Mouse (Mus musculus) midbrain, embryonic 16.5 days (tissue): Measurements from ENCODE around the gene Tcp11l2. TPM values are rescaled to one million over a fixed set of nuclear protein-coding genes. Genes with fewer than 3 reads are reported as not detected.

Source experiments
- ATAC-seq: fragments of 200-750 bp; cut with Nextera tagmentation; 2 replicates; pipeline ENCODE4 v1.8.0; 2017; ENCODE audit warnings: moderate TSS enrichment
- H3K27ac ChIP-seq: fragments of 300-500 bp; sonication (generic); 2 replicates; pipeline ENCODE4 v1.5.1; 2014; ENCODE audit warnings: mild to moderate bottlenecking, low read length, mixed read lengths
- H3K27me3 ChIP-seq: fragments of 300-500 bp; sonication (generic); 2 replicates; pipeline ENCODE4 v1.6.1; 2014; ENCODE audit warnings: low read depth, low read length, mixed read lengths; ENCODE audit not compliant: control insufficient read depth, insufficient read depth
- H3K36me3 ChIP-seq: fragments of 300-500 bp; sonication (generic); 2 replicates; pipeline ENCODE4 v1.6.1; 2014; ENCODE audit warnings: mild to moderate bottlenecking, low read length, moderate library complexity, mixed read lengths; ENCODE audit not compliant: control insufficient read depth, insufficient read depth
- H3K4me1 ChIP-seq: fragments of 300-500 bp; sonication (generic); 2 replicates; pipeline ENCODE4 v1.6.1; 2014; ENCODE audit warnings: mild to moderate bottlenecking, low read length, mixed read lengths; ENCODE audit not compliant: control insufficient read depth, insufficient read depth
- H3K4me2 ChIP-seq: fragments of 300-500 bp; sonication (generic); 2 replicates; pipeline ENCODE4 v1.6.1; 2014; ENCODE audit warnings: mild to moderate bottlenecking, low read length, mixed read lengths
- H3K4me3 ChIP-seq: fragments of 300-500 bp; sonication (generic); 2 replicates; pipeline ENCODE4 v1.5.1; 2014; ENCODE audit warnings: low read depth, mild to moderate bottlenecking, low read length, moderate library complexity, mixed read lengths
- H3K9ac ChIP-seq: fragments of 300-500 bp; sonication (generic); 2 replicates; pipeline ENCODE4 v1.6.1; 2014; ENCODE audit warnings: low read depth, low read length, mixed read lengths
- H3K9me3 ChIP-seq: fragments of 300-500 bp; sonication (generic); replicated peaks from 2 replicates; pipeline ENCODE4 v1.6.1; 2014; ENCODE audit warnings: mild to moderate bottlenecking, low read length, mixed read lengths; ENCODE audit not compliant: control insufficient read depth, poor library complexity, severe bottlenecking
- WGBS: fragments of 180-500 bp; shearing (Covaris S2); extraction: QIAGEN DNeasy Blood & Tissue Kit; methylation state at CpG from one replicate; pipeline ENCODE4 v1.1.7; 2014; 5-methylcytosine and 5-hydroxymethylcytosine counted together
- polyA plus RNA-seq: library from polyadenylated mRNA; unstranded; fragments of >200 nt; fragmentation: Nextera tagmentation; extraction: Ambion mirVana; gene quantifications from 2 replicates; pipeline ENCODE4 v1.2.1, GENCODE M21; 2015

Tcp11l2 gene
- polyA plus RNA-seq, 1 experiment from 2014 or later, result 22.7 TPM

DNA sequence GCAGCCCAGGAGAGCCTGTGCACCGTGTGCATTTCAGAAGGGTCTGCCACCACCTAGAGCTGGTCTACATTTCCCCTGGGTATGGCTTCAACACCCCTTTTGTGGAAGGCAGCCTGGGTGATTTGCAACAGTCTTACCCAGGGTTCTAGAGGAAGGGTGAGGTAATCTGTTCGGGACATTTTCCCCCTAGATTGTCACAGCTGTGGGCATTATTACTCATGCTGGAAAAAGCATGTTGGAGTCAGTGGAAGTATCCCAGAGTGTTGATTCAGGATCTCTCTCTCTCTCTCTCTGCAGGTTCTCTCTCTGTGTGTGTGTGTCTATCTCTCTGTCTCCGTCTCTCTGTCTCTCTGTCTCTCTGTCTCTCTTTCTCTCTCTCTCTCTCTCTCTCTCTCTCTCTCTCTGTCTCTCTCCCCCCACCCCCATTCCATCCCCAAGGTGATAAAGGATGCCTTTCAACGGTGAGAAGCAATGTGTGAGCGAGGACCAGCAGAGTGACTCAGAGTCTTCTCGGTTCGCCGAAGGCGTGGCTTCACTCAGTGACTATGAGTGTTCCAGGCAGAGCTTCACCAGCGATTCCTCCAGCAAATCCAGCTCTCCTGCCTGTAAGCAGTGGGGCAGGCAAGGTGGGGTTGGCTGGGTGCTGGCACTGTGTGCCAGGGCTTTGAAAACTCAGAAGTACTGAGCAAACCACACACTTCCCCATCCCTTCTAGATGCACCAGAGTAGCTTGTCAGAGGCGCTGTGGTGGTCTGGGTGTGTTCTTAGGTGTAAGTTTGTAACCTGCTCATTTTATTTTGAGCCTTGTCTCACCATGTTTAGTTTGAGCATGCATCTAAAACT is 8.2 kb downstream of the Tcp11l2 start:
- no peaks in the 10 kb centered on the region for H3K27me3 ChIP-seq
- H3K4me3 ChIP-seq, result no peak overlapping the region
- no peaks in the 10 kb centered on the region for H3K9me3 ChIP-seq
- WGBS, result 78% methylated on average over 11 of the region's 11 CpGs
- no peaks in the 10 kb centered on the region for H3K36me3 ChIP-seq
- no peak for ATAC-seq
- no peaks in the 10 kb centered on the region for H3K4me1 ChIP-seq
- no peak overlapping the region for H3K9ac ChIP-seq
- H3K4me2 ChIP-seq, result no peak overlapping the region
- no peak overlapping the region for H3K27ac ChIP-seq

DNA sequence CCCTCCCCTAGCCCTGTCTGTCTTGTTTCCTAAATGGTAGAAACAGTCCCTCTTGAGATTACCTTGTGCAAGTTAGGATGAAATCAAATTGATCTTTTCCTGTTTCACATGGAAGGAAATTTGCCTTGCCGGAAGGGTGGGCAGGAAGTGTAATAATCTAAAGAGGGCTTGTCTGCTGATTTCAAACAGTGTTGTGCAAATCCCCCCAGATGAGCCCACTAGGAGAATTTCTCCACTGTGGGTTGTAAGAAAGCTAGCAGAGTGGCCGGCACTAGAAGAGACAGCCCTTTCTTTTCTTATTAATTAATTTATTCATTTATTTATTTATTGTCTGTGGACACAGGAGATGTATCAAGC is 8.8 kb downstream of the Tcp11l2 start:
- no peaks in the 10 kb centered on the region for H3K4me1 ChIP-seq
- H3K36me3 ChIP-seq, result peaks cover 1% of the 10 kb centered on the region; the same call in 1 of the 2 replicates
- no peak overlapping the region for H3K27ac ChIP-seq
- no peaks in the 10 kb centered on the region for H3K27me3 ChIP-seq
- H3K9ac ChIP-seq, result no peak overlapping the region
- no peak for ATAC-seq
- no peak overlapping the region for H3K4me3 ChIP-seq
- H3K4me2 ChIP-seq, result no peak overlapping the region
- 87% methylated on average over 2 of the region's 2 CpGs for WGBS
- no peaks in the 10 kb centered on the region for H3K9me3 ChIP-seq

DNA sequence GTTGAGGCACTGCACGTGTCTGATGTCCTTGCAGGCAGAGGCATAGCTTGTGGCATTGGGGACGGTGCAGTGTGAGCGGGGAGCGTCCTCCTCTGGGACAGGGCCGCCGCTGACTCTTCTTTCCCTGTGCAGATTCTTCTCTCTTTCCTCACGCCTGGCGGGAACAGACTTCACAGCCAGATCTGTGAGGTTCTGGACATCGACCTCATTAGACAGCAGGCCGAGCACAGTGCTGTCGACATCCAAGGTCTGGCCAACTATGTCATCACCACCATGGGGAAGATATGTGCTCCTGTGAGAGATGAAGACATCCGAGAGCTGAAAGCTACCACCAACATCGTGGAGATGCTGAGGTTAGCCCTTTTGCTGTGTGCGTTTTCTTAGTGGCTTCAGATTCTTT is 14.5 kb downstream of the Tcp11l2 start:
- Histone ChIP-seq H3K9me3 (no peaks in the 10 kb centered on the region), H3K4me2 (no peak overlapping the region), H3K9ac (no peak overlapping the region), H3K27me3 (no peaks in the 10 kb centered on the region), H3K4me1 (no peaks in the 10 kb centered on the region), H3K36me3 (peaks cover 7% of the 10 kb centered on the region), H3K27ac (no peak overlapping the region), H3K4me3 (no peak overlapping the region)
- no peak for ATAC-seq
- WGBS, result 87% methylated on average over 14 of the region's 14 CpGs

DNA sequence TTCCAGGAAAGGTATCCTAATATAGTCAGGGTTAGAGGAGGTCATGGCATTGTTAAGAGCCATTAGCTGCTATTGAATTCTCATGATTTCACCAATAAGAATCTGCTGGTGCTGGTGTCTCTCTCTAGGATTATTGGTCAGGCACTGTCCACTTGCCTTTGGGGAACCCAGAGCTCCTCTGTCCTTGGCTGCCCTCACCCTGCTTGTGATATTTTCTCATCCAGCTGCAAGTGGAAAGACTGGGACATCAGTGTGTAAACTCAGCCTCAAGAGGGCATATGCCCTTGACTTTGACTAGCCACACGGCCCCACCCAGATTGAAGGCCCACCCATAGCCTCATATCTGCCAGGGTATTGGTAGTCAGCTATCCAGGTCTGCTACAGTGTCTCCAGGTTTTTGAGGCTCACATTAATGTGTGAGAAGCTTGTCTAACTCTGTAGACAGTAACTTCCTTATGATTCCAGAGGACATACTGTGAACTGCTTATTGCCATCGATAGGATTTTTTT is 15.3 kb downstream of the Tcp11l2 start:
- Histone ChIP-seq H3K9me3 (no peaks in the 10 kb centered on the region), H3K9ac (no peak overlapping the region), H3K36me3 (peaks cover 7% of the 10 kb centered on the region), H3K4me1 (no peaks in the 10 kb centered on the region), H3K27me3 (no peaks in the 10 kb centered on the region), H3K27ac (no peak overlapping the region), H3K4me3 (no peak overlapping the region), H3K4me2 (no peak overlapping the region)
- WGBS, result 86% methylated on average over 2 of the region's 2 CpGs
- no peak for ATAC-seq

DNA sequence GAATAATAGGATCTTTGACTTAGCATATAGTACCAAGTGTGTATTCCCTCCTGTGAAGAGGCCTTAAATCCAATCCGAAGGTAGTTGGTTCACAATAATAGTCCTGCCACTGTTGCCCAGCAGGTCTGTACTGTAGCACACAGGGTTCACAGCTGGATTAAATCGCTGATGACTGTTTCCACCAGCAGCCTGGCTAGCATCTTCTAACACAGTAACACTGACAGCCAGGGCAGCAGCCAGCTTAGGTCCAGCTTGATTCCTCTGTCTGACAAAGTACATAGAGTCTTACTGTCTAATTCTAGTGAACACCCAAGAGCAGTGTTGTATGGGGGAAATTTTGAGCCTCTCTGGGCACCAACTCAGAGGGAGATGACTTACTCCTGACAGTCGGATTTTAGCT is 16.3 kb downstream of the Tcp11l2 start:
- Histone ChIP-seq H3K9me3 (no peaks in the 10 kb centered on the region), H3K9ac (no peak overlapping the region), H3K36me3 (peaks cover 7% of the 10 kb centered on the region), H3K27me3 (no peaks in the 10 kb centered on the region), H3K4me3 (no peak overlapping the region), H3K27ac (no peak overlapping the region), H3K4me2 (no peak overlapping the region), H3K4me1 (no peaks in the 10 kb centered on the region)
- 52% methylated on average over 3 of the region's 3 CpGs for WGBS
- no peak for ATAC-seq

DNA sequence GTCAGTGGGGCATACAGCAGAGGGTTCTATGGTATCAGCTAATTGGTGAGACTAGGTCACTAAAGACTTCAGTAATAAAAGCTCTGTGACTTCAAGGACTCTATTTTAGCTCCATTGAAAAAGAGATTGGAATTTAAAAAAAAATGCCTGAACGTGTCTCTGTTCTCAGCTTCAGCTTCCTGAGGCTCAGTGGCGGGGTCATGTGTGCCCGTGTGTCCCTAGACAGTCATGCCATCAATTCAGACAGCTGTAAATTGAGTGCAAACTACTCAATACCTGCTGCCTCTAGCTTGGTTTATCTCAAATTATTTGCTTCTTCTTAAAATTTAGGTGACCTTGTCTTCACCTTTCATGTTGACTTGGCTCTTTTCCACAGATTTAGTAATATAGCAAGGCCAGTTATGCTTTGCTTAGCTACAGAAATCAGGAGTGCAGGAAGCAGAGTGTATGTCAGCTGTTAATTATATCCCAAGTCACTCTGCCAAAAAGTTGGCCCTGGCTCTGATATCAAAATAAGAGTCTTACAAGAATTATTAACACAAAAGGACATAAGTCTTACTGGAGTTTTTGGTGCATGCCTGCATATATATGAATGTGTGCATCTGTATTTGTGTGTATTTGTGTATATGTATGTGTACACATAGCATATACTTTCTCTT is 20.8 kb downstream of the Tcp11l2 start:
- Histone ChIP-seq H3K4me1 (no peaks in the 10 kb centered on the region), H3K4me2 (no peak overlapping the region), H3K27me3 (no peaks in the 10 kb centered on the region), H3K4me3 (no peak overlapping the region), H3K36me3 (no peaks in the 10 kb centered on the region; the same call in 1 of the 2 replicates), H3K9me3 (no peaks in the 10 kb centered on the region), H3K9ac (no peak overlapping the region), H3K27ac (no peak overlapping the region)
- WGBS, result 69% methylated on average over 3 of the region's 3 CpGs
- ATAC-seq, result no peak

DNA sequence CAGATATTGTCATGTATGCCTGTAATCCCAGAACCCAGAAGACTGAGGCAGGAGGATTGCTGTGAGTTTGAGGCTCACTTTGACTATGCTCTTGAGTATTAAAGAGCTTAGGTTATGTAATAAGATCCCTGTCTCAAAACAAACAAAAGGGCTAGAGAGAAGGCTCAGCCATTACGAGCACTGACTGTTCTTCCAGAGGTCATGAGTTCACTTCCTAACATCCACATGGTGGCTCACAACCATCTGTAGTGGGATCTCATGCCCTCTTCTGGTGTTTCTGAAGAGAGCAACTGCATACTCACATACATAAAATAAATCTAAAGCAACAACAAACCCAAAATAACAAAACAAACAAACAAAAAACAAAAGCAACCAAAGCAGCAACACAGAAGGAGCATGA is 21.7 kb downstream of the Tcp11l2 start:
- no peaks in the 10 kb centered on the region for H3K27me3 ChIP-seq
- no peaks in the 10 kb centered on the region for H3K4me1 ChIP-seq
- H3K4me2 ChIP-seq, result no peak overlapping the region
- no peaks in the 10 kb centered on the region for H3K9me3 ChIP-seq
- WGBS, result 43% methylated on average over 1 of the region's 1 CpGs
- no peak for ATAC-seq
- H3K4me3 ChIP-seq, result no peak overlapping the region
- no peaks in the 10 kb centered on the region; the same call in 1 of the 2 replicates for H3K36me3 ChIP-seq
- H3K9ac ChIP-seq, result no peak overlapping the region
- H3K27ac ChIP-seq, result no peak overlapping the region

DNA sequence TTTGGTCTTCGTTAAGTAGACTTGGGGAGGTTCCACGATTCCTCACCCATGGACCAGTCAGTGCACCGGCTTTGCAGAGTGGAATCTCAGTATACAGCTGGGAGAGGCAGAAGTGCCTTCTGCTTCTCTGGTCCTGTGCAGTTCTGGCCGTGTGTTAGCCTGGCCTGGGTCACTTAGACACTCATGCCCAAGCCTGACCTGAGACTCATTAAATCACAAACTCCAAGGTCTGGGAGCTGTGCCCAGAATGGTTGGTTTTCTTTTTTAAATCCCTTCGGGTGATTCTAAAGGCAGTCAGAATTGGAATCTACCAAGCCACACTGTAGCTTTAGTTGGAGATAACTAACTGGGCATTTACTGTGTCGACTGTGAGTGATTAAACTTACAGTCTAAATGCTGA is 23.7 kb downstream of the Tcp11l2 start:
- Histone ChIP-seq H3K4me3 (no peak overlapping the region), H3K27ac (no peak overlapping the region), H3K9ac (no peak overlapping the region), H3K4me1 (no peaks in the 10 kb centered on the region), H3K36me3 (no peaks in the 10 kb centered on the region), H3K4me2 (no peak overlapping the region), H3K27me3 (no peaks in the 10 kb centered on the region), H3K9me3 (no peaks in the 10 kb centered on the region)
- 78% methylated on average over 6 of the region's 6 CpGs for WGBS
- ATAC-seq, result no peak

DNA sequence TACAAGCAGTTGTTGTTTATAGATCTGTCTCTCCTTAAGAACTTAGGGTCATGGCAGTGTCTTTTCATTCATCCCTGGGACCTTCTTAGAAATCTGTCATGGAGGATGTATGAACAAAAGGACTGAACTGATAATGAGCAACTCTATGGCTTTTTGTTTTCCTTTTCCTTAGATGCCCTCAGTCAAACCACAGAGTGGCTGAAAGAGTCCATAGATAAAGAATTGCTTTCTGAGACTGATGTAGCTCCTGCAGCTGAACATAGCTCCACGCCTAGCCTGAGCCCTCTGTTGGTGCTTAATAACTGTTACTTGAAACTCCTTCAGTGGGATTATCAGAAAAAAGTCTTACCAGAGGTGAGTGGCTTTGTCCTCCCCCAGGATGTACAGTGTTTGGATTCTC is 27.9 kb downstream of the Tcp11l2 start:
- ATAC-seq, result no peak
- peaks cover 4% of the 10 kb centered on the region; the same call in 1 of the 2 replicates for H3K36me3 ChIP-seq
- 51% methylated on average over 1 of the region's 1 CpGs for WGBS
- H3K4me1 ChIP-seq, result no peaks in the 10 kb centered on the region
- H3K9me3 ChIP-seq, result no peaks in the 10 kb centered on the region
- H3K27me3 ChIP-seq, result no peaks in the 10 kb centered on the region
- no peak overlapping the region for H3K9ac ChIP-seq
- H3K4me3 ChIP-seq, result no peak overlapping the region
- H3K4me2 ChIP-seq, result no peak overlapping the region
- no peak overlapping the region for H3K27ac ChIP-seq
